Mouse (Mus musculus): ENCODE data around the gene Rrp1b.

GRCm38 (mm10) chr17:32099943-32100586 is 64.2 kb downstream of the Rrp1b start:
- no peak for TF ChIP-seq TAL1 (IDR thresholded peaks at IDR 0.05; ENCODE audit: low read length)
- no peak for TF ChIP-seq GATA1 (IDR thresholded peaks at IDR 0.05; ENCODE audit: low read length)

All from erythroblast, embryonic 14.5 days (primary cell).